Mouse (Mus musculus) megakaryocyte, embryonic 14.5 days (primary cell): Measurements from ENCODE around the gene Ldb2.

Experiments
- FLI1 ChIP-seq: IDR thresholded peaks from 2 replicates; pipeline ENCODE4 v1.6.1; 2012; ENCODE audit warnings: low read length, inconsistent platforms, mixed read lengths
- GATA1 ChIP-seq: IDR thresholded peaks from 3 replicates; pipeline ENCODE4 v1.6.1; 2012; ENCODE audit warnings: mixed read lengths, low read length, inconsistent platforms, borderline replicate concordance

- TF ChIP-seq GATA1 = no peak
- no peak for TF ChIP-seq FLI1
Measured at GRCm38 (mm10) chr5:44706997-44707698, 92.3 kb downstream of the Ldb2 start.
